Mouse (Mus musculus) heart, postnatal 0 days (tissue): ENCODE measurements around the gene Tex50. TPM values are rescaled to one million over a fixed set of nuclear protein-coding genes. Genes with fewer than 3 reads are reported as not detected.

Experiments used
- ATAC-seq: fragments of 200-750 bp; cut with Nextera tagmentation; 2 replicates; pipeline ENCODE4 v1.8.0; 2017; ENCODE audit warnings: low read depth, moderate number of reproducible peaks, moderate library complexity; ENCODE audit not compliant: insufficient read depth
- DNase-seq: peaks from one replicate; pipeline ENCODE4 v3.0.0-alpha.2; 2016; ENCODE audit warnings: low spot score
- H3K27ac ChIP-seq: fragments of 300-500 bp; sonication (generic); 2 replicates; pipeline ENCODE4 v1.5.1; 2014; ENCODE audit warnings: low read depth, mild to moderate bottlenecking
- H3K27me3 ChIP-seq: fragments of 300-500 bp; sonication (generic); 2 replicates; pipeline ENCODE4 v1.6.1; 2014; ENCODE audit warnings: low read length, mixed read lengths; ENCODE audit not compliant: control insufficient read depth, insufficient read depth
- H3K36me3 ChIP-seq: fragments of 300-500 bp; sonication (generic); replicated peaks from 2 replicates; pipeline ENCODE4 v1.6.1; 2014; ENCODE audit warnings: low read length, mixed read lengths; ENCODE audit not compliant: control insufficient read depth, insufficient read depth
- H3K4me1 ChIP-seq: fragments of 300-500 bp; sonication (generic); 2 replicates; pipeline ENCODE4 v1.6.1; 2014; ENCODE audit warnings: antibody characterized with exemption; ENCODE audit not compliant: control insufficient read depth, insufficient read depth
- H3K4me2 ChIP-seq: fragments of 300-500 bp; sonication (generic); 2 replicates; pipeline ENCODE4 v1.6.1; 2014; ENCODE audit warnings: low read depth, mild to moderate bottlenecking, low read length, moderate library complexity
- H3K4me3 ChIP-seq: fragments of 300-500 bp; sonication (generic); 2 replicates; pipeline ENCODE4 v1.5.1; 2014; ENCODE audit warnings: low read depth, low read length
- H3K9ac ChIP-seq: fragments of 300-500 bp; sonication (generic); replicated peaks from 2 replicates; pipeline ENCODE4 v1.6.1; 2014; ENCODE audit warnings: low read depth, low read length, mixed read lengths
- H3K9me3 ChIP-seq: fragments of 300-500 bp; sonication (generic); replicated peaks from 2 replicates; pipeline ENCODE4 v1.6.1; 2016; ENCODE audit warnings: low read length; ENCODE audit not compliant: control insufficient read depth
- CTCF ChIP-seq: IDR thresholded peaks from 2 replicates; pipeline ENCODE4 v1.5.1; 2016; ENCODE audit warnings: antibody characterized with exemption, control low read depth, low read depth
- EP300 ChIP-seq: IDR thresholded peaks from 2 replicates; pipeline ENCODE4 v1.6.1; 2016; ENCODE audit warnings: antibody characterized with exemption, low read depth
- WGBS: fragments of 180-500 bp; shearing (Covaris S2); extraction: QIAGEN DNeasy Blood & Tissue Kit; methylation state at CpG from one replicate; pipeline ENCODE4 v1.1.7; 2014; 5-methylcytosine and 5-hydroxymethylcytosine counted together
- polyA plus RNA-seq: library from polyadenylated mRNA; unstranded; fragments of >200 nt; fragmentation: Nextera tagmentation; extraction: Ambion mirVana; gene quantifications from 2 replicates; pipeline ENCODE4 v1.2.1, GENCODE M21; 2015
- total RNA-seq: library from RNA; depleted of rRNA; stranded (reverse); fragments of >200 nt; gene quantifications from 2 replicates; pipeline ENCODE4 v1.2.3, GENCODE M21; 2014; ENCODE audit warnings: low replicate concordance

The Tex50 gene
- total and polyA plus RNA-seq, 2 experiments from 2014 or later, result not detected

GRCm38 (mm10) chr1:161140026-161140762 is 18.9 kb downstream of the Tex50 start:
- 77% methylated on average over 9 of the region's 9 CpGs for WGBS
- no peaks in the 10 kb centered on the region for H3K36me3 ChIP-seq
- no peak overlapping the region for H3K4me3 ChIP-seq
- H3K9ac ChIP-seq, result no peak overlapping the region
- TF ChIP-seq EP300 (no peak), CTCF (no peak)
- no peak overlapping the region for H3K4me2 ChIP-seq
- H3K4me1 ChIP-seq, result 0 out of 2 replicates have a peak, but pooled peaks cover 7% of the 10 kb centered on the region
- no peak overlapping the region for H3K27ac ChIP-seq
- no peak for ATAC-seq
- no peaks in the 10 kb centered on the region for H3K9me3 ChIP-seq
- no peaks in the 10 kb centered on the region for H3K27me3 ChIP-seq
- no peak for DNase-seq

- Histone ChIP-seq H3K36me3 (no peaks in the 10 kb centered on the region), H3K27ac (no peak overlapping the region), H3K9ac (no peak overlapping the region), H3K27me3 (no peaks in the 10 kb centered on the region), H3K4me1 (0 out of 2 replicates have a peak, but pooled peaks cover 7% of the 10 kb centered on the region), H3K9me3 (no peaks in the 10 kb centered on the region), H3K4me3 (no peak overlapping the region), H3K4me2 (no peak overlapping the region)
- no peak for ATAC-seq
- DNase-seq, result no peak
- TF ChIP-seq EP300 (no peak), CTCF (no peak)
- 75% methylated on average over 2 of the region's 2 CpGs for WGBS
Measured at GRCm38 (mm10) chr1:161139496-161139895, 19.6 kb downstream of the Tex50 start.

GRCm38 (mm10) chr1:161130726-161131664 is 28.1 kb downstream of the Tex50 start, which contains the start of gene Klhl20:
TSS of gene Klhl20 (minus strand) at chr1:161131511.
- Histone ChIP-seq H3K27me3 (no peaks in the 10 kb centered on the region), H3K9me3 (no peaks in the 10 kb centered on the region), H3K36me3 (no peaks in the 10 kb centered on the region), H3K4me3 (peak within 1 kb of the TSS; percentile 76), H3K4me2 (peak within 1 kb of the TSS; percentile 80), H3K27ac (peak within 1 kb of the TSS; percentile 92), H3K9ac (peak within 1 kb of the TSS; percentile 79), H3K4me1 (peaks cover 6% of the 10 kb centered on the region; the same call in 1 of the 2 replicates)
- ATAC-seq (peak; percentile 95), DNase-seq (peak; percentile 90)
- 1% methylated on average over 41 of the region's 41 CpGs for WGBS
- TF ChIP-seq CTCF (no peak), EP300 (0 out of 2 replicates have a peak, but pooled peaks have one; percentile 21)

GRCm38 (mm10) chr1:161126461-161126860 is 32.7 kb downstream of the Tex50 start:
- TF ChIP-seq CTCF (no peak), EP300 (no peak)
- Histone ChIP-seq H3K4me2 (no peak overlapping the region), H3K36me3 (no peaks in the 10 kb centered on the region), H3K4me1 (peaks cover 6% of the 10 kb centered on the region; the same call in 1 of the 2 replicates), H3K9ac (no peak overlapping the region), H3K27me3 (no peaks in the 10 kb centered on the region), H3K4me3 (no peak overlapping the region), H3K27ac (no peak overlapping the region), H3K9me3 (no peaks in the 10 kb centered on the region)
- DNase-seq (no peak), ATAC-seq (no peak)
- WGBS, result 78% methylated on average over 1 of the region's 1 CpGs

GRCm38 (mm10) chr1:161122661-161123418 is 36.3 kb downstream of the Tex50 start:
- no peak overlapping the region for H3K4me3 ChIP-seq
- no peaks in the 10 kb centered on the region; the same call in 1 of the 2 replicates for H3K36me3 ChIP-seq
- no peaks in the 10 kb centered on the region for H3K9me3 ChIP-seq
- no peak overlapping the region for H3K9ac ChIP-seq
- 91% methylated on average over 10 of the region's 10 CpGs for WGBS
- TF ChIP-seq CTCF (no peak), EP300 (no peak)
- DNase-seq, result no peak
- no peaks in the 10 kb centered on the region for H3K4me1 ChIP-seq
- H3K27ac ChIP-seq, result no peak overlapping the region
- no peak for ATAC-seq
- H3K27me3 ChIP-seq, result no peaks in the 10 kb centered on the region
- no peak overlapping the region for H3K4me2 ChIP-seq
